Mouse (Mus musculus) lung, postnatal 0 days (tissue): ENCODE results near the gene Tmigd3.

Source experiments
- CTCF ChIP-seq: IDR thresholded peaks from 2 replicates; pipeline ENCODE4 v1.5.1; 2016; ENCODE audit warnings: antibody characterized with exemption, mild to moderate bottlenecking
- EP300 ChIP-seq: IDR thresholded peaks from 2 replicates; pipeline ENCODE4 v1.6.1; 2016; ENCODE audit warnings: antibody characterized with exemption, mild to moderate bottlenecking, control low read depth

DNA sequence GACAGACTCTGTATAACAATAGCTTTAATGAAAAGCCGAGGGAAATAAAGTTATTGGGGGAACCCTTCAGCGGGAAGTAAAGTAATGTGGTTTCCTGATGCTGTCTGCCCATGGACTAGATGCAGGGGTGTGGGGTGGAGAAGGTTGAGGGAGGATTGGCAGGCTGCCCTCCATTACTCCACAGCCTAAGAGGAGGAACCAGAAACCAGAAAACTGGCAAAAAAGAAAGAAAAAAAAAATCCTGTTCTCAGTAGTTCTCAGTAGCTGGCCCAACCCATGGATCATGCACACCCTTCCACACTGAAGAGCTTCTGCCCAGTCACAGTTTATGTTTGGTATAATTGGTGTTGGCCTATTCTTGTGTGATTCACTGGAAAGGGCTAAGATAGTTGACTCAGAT lies 27.6 kb downstream of the Tmigd3 start:
- TF ChIP-seq CTCF: no peak
- no peak for TF ChIP-seq EP300
